Mouse (Mus musculus) central nervous system, embryonic 11.5 days (tissue): ENCODE data around the gene Bgn. TPM values are rescaled to one million over a fixed set of nuclear protein-coding genes. Genes with fewer than 3 reads are reported as not detected.

Experiments used
- polyA plus RNA-seq: library from polyadenylated mRNA; depleted of rRNA; stranded (reverse); fragments of >200 nt; gene quantifications from 2 replicates; pipeline ENCODE4 v1.2.3, GENCODE M21; 2012; rRNA removed

The Bgn gene
- polyA plus RNA-seq, result 28.7 and 60.6 TPM in 2 replicates

DNA sequence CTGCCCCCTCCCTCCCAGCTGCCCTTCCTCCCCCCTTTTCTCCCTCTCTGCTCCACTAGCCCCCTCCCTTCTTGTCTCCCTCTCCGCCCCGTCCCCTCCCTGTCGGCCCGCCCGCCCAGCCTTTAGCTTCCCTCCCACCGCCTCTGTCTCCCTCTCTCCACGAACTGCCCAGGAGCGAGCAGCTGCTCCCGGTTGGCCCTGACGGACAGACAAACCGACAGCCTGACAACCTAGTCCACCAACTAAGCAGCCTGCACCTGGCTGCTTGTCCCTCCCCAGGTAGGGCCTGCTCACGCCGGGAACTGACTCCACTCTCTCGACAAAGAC is at the start of gene Bgn:
Gene Bgn, plus strand, starts transcription at position 119 of the 327 bp plus-strand sequence.

DNA sequence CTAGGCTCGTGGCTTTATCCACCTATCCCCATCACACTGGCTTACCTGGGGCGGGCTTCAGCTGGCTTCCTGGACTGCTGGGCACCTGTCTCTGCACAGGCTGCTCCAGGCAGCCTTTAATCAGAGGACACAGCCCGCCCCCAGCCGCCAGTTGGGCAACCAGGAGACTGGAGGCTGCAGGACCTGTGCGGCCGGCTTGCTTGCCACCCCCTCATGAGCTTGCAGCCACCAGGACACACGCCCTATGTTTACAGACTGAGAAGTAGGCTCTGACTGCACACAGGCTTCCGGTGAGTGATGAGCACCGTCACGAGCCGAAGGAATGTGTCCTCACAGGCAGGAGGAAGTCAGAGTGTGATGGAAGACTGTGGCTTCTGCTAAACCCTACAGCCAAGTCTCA is 48.1 kb upstream of the Bgn start, which contains the start of gene Trex2:
Gene Trex2, minus strand, starts transcription at position 93 of the 400 bp plus-strand sequence.

DNA sequence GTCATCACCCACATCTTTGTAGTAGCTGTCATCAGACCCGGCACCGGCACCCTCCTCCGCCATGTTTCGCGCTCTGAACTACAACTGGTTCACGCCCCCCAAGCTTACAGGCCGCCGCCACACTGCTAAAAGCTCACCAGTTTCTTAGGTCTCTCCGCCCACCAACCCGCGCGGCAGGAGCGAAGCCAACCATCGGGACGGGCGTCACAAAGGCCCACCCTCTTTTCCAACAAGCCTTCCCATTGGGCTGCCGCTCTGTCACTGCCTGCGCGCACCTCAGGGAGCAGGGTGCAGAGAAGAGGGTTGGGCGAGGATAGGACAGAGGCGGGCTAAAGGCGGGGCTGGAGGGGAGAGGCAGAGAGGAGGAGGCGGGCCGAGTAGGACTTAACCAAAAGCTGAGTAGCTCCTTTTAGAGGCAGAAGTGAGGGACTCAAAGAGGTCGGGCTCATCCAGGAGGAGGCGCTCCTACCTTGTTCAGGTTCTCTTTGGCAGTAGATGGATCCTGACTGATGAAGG is 24.5 kb upstream of the Bgn start, which contains the start of gene Haus7:
Gene Haus7, minus strand, starts transcription at position 168 of the 516 bp plus-strand sequence.

Other genes with a start within 250 kb of the Bgn start
- gene Xlr4c, start 240.5 kb upstream of the Bgn start, polyA plus RNA-seq, result 0.78 TPM in 1 of 2 replicates, not detected in the other
- 0.06 and 0.14 TPM in 2 replicates for gene Xlr3c, start 218.2 kb upstream of the Bgn start, polyA plus RNA-seq
- 0.05 TPM in 1 of 2 replicates, not detected in the other for gene Xlr5a, start 190.6 kb upstream of the Bgn start, polyA plus RNA-seq
- not detected in 2 replicates for gene Xlr5c, start 190.6 kb upstream of the Bgn start, polyA plus RNA-seq
- gene Gm45015, start 146.8 kb upstream of the Bgn start, polyA plus RNA-seq, result not detected in 2 replicates
- 14.2 and 28.7 TPM in 2 replicates for gene Zfp275, start 141.0 kb upstream of the Bgn start, polyA plus RNA-seq
- gene Gm18336, start 84.9 kb upstream of the Bgn start, polyA plus RNA-seq, result 0.09 and 0.25 TPM in 2 replicates
- gene Zfp92, start 72.5 kb upstream of the Bgn start, polyA plus RNA-seq, result 0.12 and 0.27 TPM in 2 replicates
- not detected in 2 replicates for gene Trex2, start 48.3 kb upstream of the Bgn start, polyA plus RNA-seq
- gene Haus7, start 24.6 kb upstream of the Bgn start, polyA plus RNA-seq, result 57.9 and 63.7 TPM in 2 replicates
- 0.64 and 0.71 TPM in 2 replicates for gene Atp2b3, start 19.5 kb downstream of the Bgn start, polyA plus RNA-seq
- 11.3 and 16.0 TPM in 2 replicates for gene Dusp9, start 155.8 kb downstream of the Bgn start, polyA plus RNA-seq
- gene Pnck, start 176.5 kb downstream of the Bgn start, polyA plus RNA-seq, result 17.0 TPM in 2 replicates
- gene Slc6a8, start 189.5 kb downstream of the Bgn start, polyA plus RNA-seq, result 30.6 and 49.4 TPM in 2 replicates
- gene Bcap31, start 232.6 kb downstream of the Bgn start, polyA plus RNA-seq, result 71.0 and 75.1 TPM in 2 replicates
- gene Abcd1, start 233.0 kb downstream of the Bgn start, polyA plus RNA-seq, result 10.3 and 12.6 TPM in 2 replicates